Mouse (Mus musculus) forebrain, postnatal 0 days (tissue): ENCODE measurements around the gene Cers2. TPM values are rescaled to one million over a fixed set of nuclear protein-coding genes. Genes with fewer than 3 reads are reported as not detected.

Experiments used
- ATAC-seq: fragments of 200-750 bp; cut with Nextera tagmentation; 2 replicates; pipeline ENCODE4 v1.8.0; 2017; ENCODE audit warnings: mild to moderate bottlenecking, moderate library complexity
- DNase-seq: peaks from one replicate; pipeline ENCODE4 v3.0.0-alpha.2; 2015
- H3K27ac ChIP-seq: fragments of 300-500 bp; sonication (generic); 2 replicates; pipeline ENCODE4 v1.5.1; 2014; ENCODE audit warnings: low read depth, mild to moderate bottlenecking, antibody characterized with exemption, low read length, moderate library complexity, mixed read lengths
- H3K27me3 ChIP-seq: fragments of 300-500 bp; sonication (generic); 2 replicates; pipeline ENCODE4 v1.6.1; 2014; ENCODE audit warnings: mild to moderate bottlenecking, low read length, mixed read lengths; ENCODE audit not compliant: insufficient read depth
- H3K36me3 ChIP-seq: fragments of 300-500 bp; sonication (generic); 2 replicates; pipeline ENCODE4 v1.6.1; 2014; ENCODE audit warnings: mild to moderate bottlenecking, moderate library complexity; ENCODE audit not compliant: insufficient read depth
- H3K4me1 ChIP-seq: fragments of 300-500 bp; sonication (generic); 2 replicates; pipeline ENCODE4 v1.6.1; 2014; ENCODE audit warnings: antibody characterized with exemption; ENCODE audit not compliant: insufficient read depth
- H3K4me2 ChIP-seq: fragments of 300-500 bp; sonication (generic); 2 replicates; pipeline ENCODE4 v1.6.1; 2014; ENCODE audit warnings: low read depth, mild to moderate bottlenecking, moderate library complexity
- H3K4me3 ChIP-seq: fragments of 300-500 bp; sonication (generic); 2 replicates; pipeline ENCODE4 v1.5.1; 2014; ENCODE audit warnings: low read depth, low read length, mixed read lengths
- H3K9ac ChIP-seq: fragments of 300-500 bp; sonication (generic); 2 replicates; pipeline ENCODE4 v1.6.1; 2014; ENCODE audit warnings: mild to moderate bottlenecking
- H3K9me3 ChIP-seq: fragments of 300-500 bp; sonication (generic); 2 replicates; pipeline ENCODE4 v1.6.1; 2016; ENCODE audit warnings: low read length
- CTCF ChIP-seq: sonication (generic); IDR thresholded peaks from 2 replicates; pipeline ENCODE4 v1.5.1; 2016; ENCODE audit warnings: antibody characterized with exemption, control low read depth, low read depth
- WGBS: fragments of 180-500 bp; shearing (Covaris S2); extraction: QIAGEN DNeasy Blood & Tissue Kit; methylation state at CpG from one replicate; pipeline ENCODE4 v1.1.7; 2014; 5-methylcytosine and 5-hydroxymethylcytosine counted together
- polyA plus RNA-seq: library from polyadenylated mRNA; unstranded; fragments of >200 nt; fragmentation: Nextera tagmentation; extraction: Ambion mirVana; gene quantifications from 2 replicates; pipeline ENCODE4 v1.2.1, GENCODE M21; 2015
- total RNA-seq: library from RNA; depleted of rRNA; stranded (reverse); fragments of >200 nt; gene quantifications from 2 replicates; pipeline ENCODE4 v1.2.3, GENCODE M21; 2014; rRNA removed

Cers2 gene
- 59.4 and 72.6 TPM in 2 replicates for total RNA-seq
- 68.6 and 77.9 TPM in 2 replicates for polyA plus RNA-seq

DNA sequence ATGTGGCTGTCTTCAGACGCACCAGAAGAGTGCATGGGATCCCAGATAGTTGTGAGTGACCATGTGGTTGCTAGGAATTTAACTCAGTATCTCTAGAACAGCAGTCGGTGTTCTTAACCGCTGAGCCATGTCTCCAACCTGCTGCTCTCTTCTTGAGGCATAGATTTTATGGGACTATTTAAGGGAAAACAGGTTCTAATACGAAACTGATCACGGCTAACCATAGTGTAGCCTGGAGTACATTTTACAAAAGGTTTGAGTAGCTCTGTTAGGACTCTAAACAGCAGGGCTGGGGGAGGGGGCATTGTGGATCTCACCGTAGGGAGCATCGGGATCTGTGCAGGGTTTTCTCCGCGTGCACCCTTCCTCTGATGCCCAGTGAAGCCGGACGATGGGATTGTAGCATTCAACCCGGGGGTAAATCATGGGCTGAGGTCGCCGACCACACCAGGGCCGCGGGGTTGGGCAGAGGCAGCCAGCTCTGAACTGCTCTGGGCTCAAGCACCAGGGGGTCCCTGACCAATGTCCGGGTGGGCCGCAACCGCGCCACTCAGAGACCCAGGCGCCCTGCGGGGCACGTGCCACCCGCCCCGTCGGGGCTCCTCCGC lies at the start of gene Cers2:
Gene Cers2 (plus strand): TSS at position 306 of the 608 bp plus-strand sequence.
- no peaks in the 10 kb centered on the region for H3K36me3 ChIP-seq
- no peak for TF ChIP-seq CTCF
- peak within 1 kb of the TSS; percentile 92 for H3K27ac ChIP-seq
- 3% methylated on average over 27 of the region's 27 CpGs for WGBS
- H3K4me1 ChIP-seq: peaks cover 19% of the 10 kb centered on the region
- H3K27me3 ChIP-seq: no peaks in the 10 kb centered on the region
- H3K4me3 ChIP-seq: peak within 1 kb of the TSS; percentile 74
- ATAC-seq (peak; percentile 26), DNase-seq (peak; percentile 56)
- peak within 1 kb of the TSS; percentile 55 for H3K4me2 ChIP-seq
- H3K9ac ChIP-seq: peak within 1 kb of the TSS; percentile 96
- H3K9me3 ChIP-seq: no peaks in the 10 kb centered on the region

DNA sequence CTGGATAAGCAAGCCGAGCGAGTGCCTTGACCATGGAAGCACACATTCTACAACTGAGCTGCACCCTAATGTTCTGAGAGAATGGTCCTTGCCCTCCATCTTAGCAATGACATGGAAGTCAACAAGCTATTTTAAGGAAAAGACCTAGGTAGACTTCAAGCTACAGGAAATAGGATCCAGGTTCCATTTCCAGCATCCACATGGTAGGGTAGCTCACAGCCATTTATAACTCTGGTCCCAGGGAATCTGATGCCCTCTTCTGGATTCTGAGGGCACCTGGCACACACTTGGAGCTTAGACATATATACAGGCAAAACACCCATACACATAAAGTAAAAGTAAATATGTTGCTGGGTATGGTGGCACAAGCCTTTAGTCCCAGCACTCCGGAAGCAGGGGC lies 48.5 kb upstream of the Cers2 start:
- Histone ChIP-seq H3K9ac (no peak overlapping the region), H3K27me3 (no peaks in the 10 kb centered on the region), H3K4me3 (no peak overlapping the region), H3K4me2 (no peak overlapping the region), H3K27ac (no peak overlapping the region), H3K36me3 (peaks cover 49% of the 10 kb centered on the region), H3K9me3 (no peaks in the 10 kb centered on the region), H3K4me1 (no peaks in the 10 kb centered on the region)
- no peak for DNase-seq
- no peak for TF ChIP-seq CTCF
- 98% methylated on average over 3 of the region's 3 CpGs for WGBS
- no peak for ATAC-seq

GRCm38 (mm10) chr3:95267855-95268254 lies 46.7 kb upstream of the Cers2 start:
- DNase-seq (no peak), ATAC-seq (no peak)
- H3K4me2 ChIP-seq: no peak overlapping the region
- no peak overlapping the region for H3K9ac ChIP-seq
- no peaks in the 10 kb centered on the region for H3K9me3 ChIP-seq
- no peaks in the 10 kb centered on the region for H3K27me3 ChIP-seq
- no peaks in the 10 kb centered on the region for H3K4me1 ChIP-seq
- H3K27ac ChIP-seq: no peak overlapping the region
- no peak for TF ChIP-seq CTCF
- H3K36me3 ChIP-seq: peaks cover 37% of the 10 kb centered on the region
- no peak overlapping the region for H3K4me3 ChIP-seq

- TF ChIP-seq CTCF: no peak
- Histone ChIP-seq H3K9ac (no peak overlapping the region), H3K4me2 (no peak overlapping the region), H3K27ac (no peak overlapping the region), H3K36me3 (peaks cover 26% of the 10 kb centered on the region), H3K27me3 (no peaks in the 10 kb centered on the region), H3K4me3 (no peak overlapping the region), H3K9me3 (no peaks in the 10 kb centered on the region), H3K4me1 (no peaks in the 10 kb centered on the region)
- ATAC-seq (no peak), DNase-seq (no peak)
- 76% methylated on average over 5 of the region's 5 CpGs for WGBS
These were observed 44.8 kb upstream of the Cers2 start for GRCm38 (mm10) chr3:95269789-95270188.

DNA sequence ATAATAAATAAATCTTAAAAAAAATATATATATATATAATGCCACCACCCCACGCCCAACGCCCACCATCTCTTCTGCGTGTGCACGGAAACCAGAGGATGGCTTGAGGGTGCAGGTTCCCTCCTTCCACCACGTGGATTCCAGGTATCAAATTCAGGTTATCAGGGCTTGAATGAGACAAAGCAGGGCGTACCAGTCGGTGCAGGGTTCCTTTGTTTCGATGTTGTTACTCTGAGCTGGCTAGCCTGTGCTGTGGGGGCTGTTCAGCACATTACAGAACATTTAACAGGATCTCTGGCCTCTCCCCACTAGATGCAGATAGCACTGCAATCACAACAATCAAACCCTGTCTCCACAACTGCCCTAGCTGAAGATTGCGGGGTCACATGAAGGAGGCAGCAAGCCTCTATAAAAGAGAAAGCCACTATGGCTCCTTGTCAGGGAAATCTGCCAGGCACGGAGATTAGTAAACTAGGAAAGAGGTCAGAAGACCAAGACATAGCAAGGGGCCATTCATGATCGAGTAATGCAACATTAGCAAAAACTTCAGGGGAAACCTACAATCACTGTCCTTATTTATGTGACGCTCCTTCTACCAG lies 43.7 kb upstream of the Cers2 start:
- WGBS: 81% methylated on average over 12 of the region's 12 CpGs
- H3K4me1 ChIP-seq: no peaks in the 10 kb centered on the region
- no peak overlapping the region for H3K4me2 ChIP-seq
- H3K9me3 ChIP-seq: no peaks in the 10 kb centered on the region
- peaks cover 21% of the 10 kb centered on the region for H3K36me3 ChIP-seq
- no peak for TF ChIP-seq CTCF
- no peak overlapping the region for H3K4me3 ChIP-seq
- no peak overlapping the region for H3K27ac ChIP-seq
- no peak for ATAC-seq
- no peaks in the 10 kb centered on the region for H3K27me3 ChIP-seq
- no peak for DNase-seq
- H3K9ac ChIP-seq: no peak overlapping the region

GRCm38 (mm10) chr3:95273471-95273870 lies 41.1 kb upstream of the Cers2 start:
- no peak overlapping the region for H3K4me2 ChIP-seq
- H3K27ac ChIP-seq: no peak overlapping the region
- H3K36me3 ChIP-seq: peaks cover 7% of the 10 kb centered on the region; the same call in 1 of the 2 replicates
- DNase-seq: no peak
- TF ChIP-seq CTCF: no peak
- H3K9me3 ChIP-seq: no peaks in the 10 kb centered on the region
- no peak overlapping the region for H3K9ac ChIP-seq
- no peak overlapping the region for H3K4me3 ChIP-seq
- no peaks in the 10 kb centered on the region for H3K27me3 ChIP-seq
- ATAC-seq: no peak
- 80% methylated on average over 5 of the region's 5 CpGs for WGBS
- no peaks in the 10 kb centered on the region for H3K4me1 ChIP-seq

- Histone ChIP-seq H3K4me1 (no peaks in the 10 kb centered on the region), H3K27ac (no peak overlapping the region), H3K4me2 (no peak overlapping the region), H3K9ac (no peak overlapping the region), H3K27me3 (no peaks in the 10 kb centered on the region), H3K36me3 (peaks cover 3% of the 10 kb centered on the region; the same call in 1 of the 2 replicates), H3K9me3 (no peaks in the 10 kb centered on the region), H3K4me3 (no peak overlapping the region)
- ATAC-seq (no peak), DNase-seq (no peak)
- 90% methylated on average over 4 of the region's 4 CpGs for WGBS
- TF ChIP-seq CTCF: no peak; the same call in 1 of the 2 replicates
These were observed 40.1 kb upstream of the Cers2 start for GRCm38 (mm10) chr3:95274453-95274852.
